Mouse (Mus musculus): Measurements from ENCODE around the gene Vsx1. TPM values are rescaled to one million over a fixed set of nuclear protein-coding genes. Genes with fewer than 3 reads are reported as not detected.

Gene Vsx1
- total and polyA plus RNA-seq, 2 experiments from 2014 or later = not detected

DNA sequence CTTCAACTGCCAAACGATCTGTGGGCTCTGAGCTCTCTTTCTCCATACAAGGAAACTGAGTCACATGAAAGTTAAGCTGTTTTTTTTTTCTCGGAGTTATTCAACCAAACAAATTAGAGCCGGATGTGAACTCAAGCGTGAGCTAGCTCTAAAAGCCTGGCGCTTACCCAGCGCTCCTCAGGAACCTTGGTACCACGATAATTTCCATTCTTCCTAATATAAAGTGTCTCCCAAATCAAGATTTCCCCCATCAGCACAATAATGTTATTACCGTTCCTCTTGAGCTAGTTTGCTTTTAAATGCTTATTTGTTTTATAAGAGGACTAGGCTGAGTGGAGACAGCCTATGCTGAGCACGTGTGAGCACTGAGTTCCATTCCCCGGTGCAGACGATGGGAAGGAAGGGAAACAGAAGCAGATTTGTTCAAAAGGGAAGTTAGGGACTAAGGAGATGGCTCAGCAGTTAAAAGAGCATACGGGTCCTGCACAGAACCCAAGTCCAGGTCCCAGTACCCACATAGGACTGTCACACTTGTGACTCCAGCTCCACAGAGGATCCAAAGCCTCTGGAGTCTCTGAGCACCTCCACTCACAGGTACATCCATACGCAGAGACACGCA, 41.4 kb downstream of the Vsx1 start:
- 71% methylated on average over 14 of the region's 14 CpGs for WGBS
- DNase-seq (ENCODE audit: low spot score) (no peak), ATAC-seq (ENCODE audit: insufficient read depth, low read depth) (no peak)
- H3K27me3 ChIP-seq (ENCODE audit: control insufficient read depth, insufficient read depth, low read length) = no peaks in the 10 kb centered on the region
- TF ChIP-seq EP300 (IDR thresholded peaks at IDR 0.05; ENCODE audit: low read depth) (no peak), CTCF (IDR thresholded peaks at IDR 0.05; ENCODE audit: low read depth) (no peak)
- H3K9ac ChIP-seq (replicated peaks; ENCODE audit: low read depth, low read length) = no peak overlapping the region
- H3K4me1 ChIP-seq (ENCODE audit: control insufficient read depth, insufficient read depth) = peaks cover 9% of the 10 kb centered on the region; the same call in 1 of the 2 replicates
- H3K27ac ChIP-seq (ENCODE audit: low read depth) = no peak overlapping the region
- no peaks in the 10 kb centered on the region for H3K9me3 ChIP-seq (replicated peaks; ENCODE audit: control insufficient read depth, low read length)
- H3K4me2 ChIP-seq (ENCODE audit: low read depth, low read length) = no peak overlapping the region
- no peak overlapping the region for H3K4me3 ChIP-seq (ENCODE audit: low read depth, low read length)
- no peaks in the 10 kb centered on the region for H3K36me3 ChIP-seq (replicated peaks; ENCODE audit: control insufficient read depth, insufficient read depth, low read length)

- Histone ChIP-seq H3K4me1 (ENCODE audit: control insufficient read depth, insufficient read depth) (peaks cover 9% of the 10 kb centered on the region; the same call in 1 of the 2 replicates), H3K27me3 (ENCODE audit: control insufficient read depth, insufficient read depth, low read length) (no peaks in the 10 kb centered on the region), H3K27ac (ENCODE audit: low read depth) (no peak overlapping the region), H3K9ac (replicated peaks; ENCODE audit: low read depth, low read length) (no peak overlapping the region), H3K9me3 (replicated peaks; ENCODE audit: control insufficient read depth, low read length) (no peaks in the 10 kb centered on the region), H3K36me3 (replicated peaks; ENCODE audit: control insufficient read depth, insufficient read depth, low read length) (no peaks in the 10 kb centered on the region), H3K4me2 (ENCODE audit: low read depth, low read length) (no peak overlapping the region), H3K4me3 (ENCODE audit: low read depth, low read length) (no peak overlapping the region)
- TF ChIP-seq CTCF (IDR thresholded peaks at IDR 0.05; ENCODE audit: low read depth) = no peak
- TF ChIP-seq EP300 (IDR thresholded peaks at IDR 0.05; ENCODE audit: low read depth) = no peak
- no peak for ATAC-seq (ENCODE audit: insufficient read depth, low read depth)
- DNase-seq (ENCODE audit: low spot score) = no peak
- 80% methylated on average over 8 of the region's 8 CpGs for WGBS
Observed at GRCm38 (mm10) chr2:150646411-150647121, 42.6 kb downstream of the Vsx1 start.

DNA sequence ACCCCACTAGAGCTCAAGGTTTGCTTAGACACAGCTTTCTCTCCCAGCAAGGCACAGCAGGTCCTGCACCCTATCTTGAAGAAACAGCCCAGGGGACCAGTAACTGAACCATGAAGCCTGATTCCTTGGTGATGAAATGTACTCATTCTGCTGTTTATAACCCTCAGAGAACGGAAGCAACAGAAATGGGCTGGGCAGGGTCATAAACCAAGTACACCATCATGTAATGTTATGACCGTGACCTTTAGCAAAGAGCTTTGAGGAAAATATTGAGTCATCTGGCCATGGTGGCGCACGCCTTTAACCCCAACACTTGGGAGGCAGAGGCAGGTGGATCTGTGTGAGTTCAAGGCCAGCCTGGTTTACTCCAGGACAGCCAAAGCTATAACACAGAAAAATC, 43.9 kb downstream of the Vsx1 start:
- Histone ChIP-seq H3K4me3 (ENCODE audit: low read depth, low read length) (no peak overlapping the region), H3K27me3 (ENCODE audit: control insufficient read depth, insufficient read depth, low read length) (no peaks in the 10 kb centered on the region), H3K9me3 (replicated peaks; ENCODE audit: control insufficient read depth, low read length) (no peaks in the 10 kb centered on the region), H3K4me1 (ENCODE audit: control insufficient read depth, insufficient read depth) (no peaks in the 10 kb centered on the region), H3K27ac (ENCODE audit: low read depth) (no peak overlapping the region), H3K4me2 (ENCODE audit: low read depth, low read length) (no peak overlapping the region), H3K9ac (replicated peaks; ENCODE audit: low read depth, low read length) (no peak overlapping the region), H3K36me3 (replicated peaks; ENCODE audit: control insufficient read depth, insufficient read depth, low read length) (no peaks in the 10 kb centered on the region)
- DNase-seq (ENCODE audit: low spot score) (no peak), ATAC-seq (ENCODE audit: insufficient read depth, low read depth) (no peak)
- TF ChIP-seq CTCF (IDR thresholded peaks at IDR 0.05; ENCODE audit: low read depth) (no peak), EP300 (IDR thresholded peaks at IDR 0.05; ENCODE audit: low read depth) (no peak)
- WGBS = 85% methylated on average over 4 of the region's 4 CpGs

GRCm38 (mm10) chr2:150643726-150644415, 45.3 kb downstream of the Vsx1 start:
- no peak overlapping the region for H3K4me2 ChIP-seq (ENCODE audit: low read depth, low read length)
- 65% methylated on average over 8 of the region's 8 CpGs for WGBS
- no peak for TF ChIP-seq CTCF (IDR thresholded peaks at IDR 0.05; ENCODE audit: low read depth)
- TF ChIP-seq EP300 (IDR thresholded peaks at IDR 0.05; ENCODE audit: low read depth) = no peak
- no peaks in the 10 kb centered on the region for H3K4me1 ChIP-seq (ENCODE audit: control insufficient read depth, insufficient read depth)
- H3K9me3 ChIP-seq (replicated peaks; ENCODE audit: control insufficient read depth, low read length) = no peaks in the 10 kb centered on the region
- no peak overlapping the region for H3K27ac ChIP-seq (ENCODE audit: low read depth)
- DNase-seq (ENCODE audit: low spot score) (no peak), ATAC-seq (ENCODE audit: insufficient read depth, low read depth) (no peak)
- H3K9ac ChIP-seq (replicated peaks; ENCODE audit: low read depth, low read length) = no peak overlapping the region
- no peaks in the 10 kb centered on the region for H3K36me3 ChIP-seq (replicated peaks; ENCODE audit: control insufficient read depth, insufficient read depth, low read length)
- H3K4me3 ChIP-seq (ENCODE audit: low read depth, low read length) = no peak overlapping the region
- H3K27me3 ChIP-seq (ENCODE audit: control insufficient read depth, insufficient read depth, low read length) = no peaks in the 10 kb centered on the region

GRCm38 (mm10) chr2:150643166-150643565, 46.0 kb downstream of the Vsx1 start:
- no peak for ATAC-seq (ENCODE audit: insufficient read depth, low read depth)
- Histone ChIP-seq H3K9ac (replicated peaks; ENCODE audit: low read depth, low read length) (no peak overlapping the region), H3K27ac (ENCODE audit: low read depth) (no peak overlapping the region), H3K4me2 (ENCODE audit: low read depth, low read length) (no peak overlapping the region), H3K9me3 (replicated peaks; ENCODE audit: control insufficient read depth, low read length) (no peaks in the 10 kb centered on the region), H3K36me3 (replicated peaks; ENCODE audit: control insufficient read depth, insufficient read depth, low read length) (no peaks in the 10 kb centered on the region), H3K4me1 (ENCODE audit: control insufficient read depth, insufficient read depth) (no peaks in the 10 kb centered on the region), H3K4me3 (ENCODE audit: low read depth, low read length) (no peak overlapping the region), H3K27me3 (ENCODE audit: control insufficient read depth, insufficient read depth, low read length) (no peaks in the 10 kb centered on the region)
- no peak for DNase-seq (ENCODE audit: low spot score)
- WGBS = 79% methylated on average over 1 of the region's 1 CpGs
- TF ChIP-seq EP300 (IDR thresholded peaks at IDR 0.05; ENCODE audit: low read depth) (no peak), CTCF (IDR thresholded peaks at IDR 0.05; ENCODE audit: low read depth) (no peak)

All from heart, postnatal 0 days (tissue).